Mouse (Mus musculus) CH12.LX (cell line): ENCODE results near the gene Dppa1. TPM values are rescaled to one million over a fixed set of nuclear protein-coding genes. Genes with fewer than 3 reads are reported as not detected.
A peak's percentile ranks its signal among the peaks of the same experiment; 100 is the strongest.

ENCODE experiments used
- DNase-seq: peaks from one replicate; pipeline ENCODE4 v3.0.0-alpha.2; 2013; ENCODE audit errors: extremely low read depth
- H3K27ac ChIP-seq: 2 replicates; pipeline ENCODE4 v1.5.1; 2012; ENCODE audit warnings: low read depth, mild to moderate bottlenecking, control low read depth, moderate library complexity; ENCODE audit not compliant: insufficient read depth
- H3K27me3 ChIP-seq: replicated peaks from 2 replicates; pipeline ENCODE3; 2012; ENCODE audit warnings: inconsistent platforms
- H3K36me3 ChIP-seq, 2 experiments: replicated peaks in 1 of 2; 2 replicates each; pipeline versions ENCODE3 to v1.6.1; 2012; ENCODE audit warnings: inconsistent platforms in 1 of 2, low read length in 1 of 2, mild to moderate bottlenecking in 1 of 2, mixed read lengths in 1 of 2, moderate library complexity in 1 of 2; ENCODE audit not compliant: control insufficient read depth in 1 of 2, insufficient read depth in 1 of 2
- H3K4me1 ChIP-seq, 2 experiments: 2 replicates each; pipeline ENCODE4 v1.6.1; 2012; ENCODE audit warnings: inconsistent platforms in 1 of 2, moderate library complexity in 1 of 2; ENCODE audit not compliant: insufficient read depth in 2 of 2, control insufficient read depth in 1 of 2
- H3K4me2 ChIP-seq: 2 replicates; pipeline ENCODE4 v1.6.1; 2012; ENCODE audit warnings: low read depth, mild to moderate bottlenecking, control low read depth; ENCODE audit not compliant: poor library complexity, insufficient read depth, severe bottlenecking
- H3K4me3 ChIP-seq, 3 experiments: fragments of 150-350 bp in 1 of 3; sonication (generic) in 1 of 3; replicated peaks in 1 of 3; 2 replicates each; pipeline versions ENCODE3 to v1.5.1; 2011 to 2012; ENCODE audit warnings: low read depth in 2 of 3, low read length in 2 of 3, mild to moderate bottlenecking in 2 of 3, moderate library complexity in 2 of 3, control low read depth in 1 of 3, improper control_type of control experiment in 1 of 3, inconsistent platforms in 1 of 3, mixed read lengths in 1 of 3; ENCODE audit not compliant: poor library complexity in 1 of 3
- H3K79me2 ChIP-seq: replicated peaks from 2 replicates; pipeline ENCODE4 v1.6.1; 2012; ENCODE audit warnings: mild to moderate bottlenecking, moderate library complexity; ENCODE audit not compliant: control insufficient read depth, poor library complexity, insufficient read depth, severe bottlenecking; ENCODE audit errors: extremely low read depth
- H3K9ac ChIP-seq: 2 replicates; pipeline ENCODE4 v1.6.1; 2012; ENCODE audit warnings: low read depth, mild to moderate bottlenecking, control low read depth, moderate library complexity; ENCODE audit not compliant: insufficient read depth
- H3K9me3 ChIP-seq: replicated peaks from 2 replicates; pipeline ENCODE3; 2012; ENCODE audit warnings: low read length, inconsistent platforms, mixed read lengths
- BHLHE40 ChIP-seq: IDR thresholded peaks from 2 replicates; pipeline ENCODE4 v1.6.1; 2011; ENCODE audit warnings: mild to moderate bottlenecking, low read depth, low read length, improper control_type of control experiment
- CHD1 ChIP-seq: IDR thresholded peaks from 2 replicates; pipeline ENCODE4 v1.6.1; 2012; ENCODE audit warnings: low read depth, low read length, improper control_type of control experiment, inconsistent platforms
- CTCF ChIP-seq, 2 experiments: IDR thresholded peaks in 1 of 2; conservative IDR thresholded peaks in 1 of 2; 2 replicates each; pipeline ENCODE4 v1.5.1; 2011 to 2012; ENCODE audit warnings: low read depth in 2 of 2, low read length in 2 of 2, improper control_type of control experiment in 1 of 2, inconsistent platforms in 1 of 2, mild to moderate bottlenecking in 1 of 2, moderate library complexity in 1 of 2
- EP300 ChIP-seq: IDR thresholded peaks from 2 replicates; pipeline ENCODE4 v1.6.1; 2011; ENCODE audit warnings: low read length, improper control_type of control experiment
- ETS1 ChIP-seq: conservative IDR thresholded peaks from 2 replicates; pipeline ENCODE4 v1.6.1; 2012; ENCODE audit warnings: low read depth, mild to moderate bottlenecking, inconsistent platforms, low read length, improper control_type of control experiment, moderate library complexity
- GABPA ChIP-seq: IDR thresholded peaks from 2 replicates; pipeline ENCODE4 v1.6.1; 2012; ENCODE audit warnings: low read depth, low read length, improper control_type of control experiment, inconsistent platforms; ENCODE audit not compliant: insufficient replicate concordance
- MAZ ChIP-seq: IDR thresholded peaks from 2 replicates; pipeline ENCODE4 v1.6.1; 2012; ENCODE audit warnings: low read depth, mild to moderate bottlenecking, inconsistent platforms, low read length, improper control_type of control experiment, moderate library complexity
- MEF2A ChIP-seq: IDR thresholded peaks from 2 replicates; pipeline ENCODE4 v1.6.1; 2014; ENCODE audit warnings: low read depth, mild to moderate bottlenecking, inconsistent platforms, low read length, improper control_type of control experiment, borderline replicate concordance
- NRF1 ChIP-seq: IDR thresholded peaks from 2 replicates; pipeline ENCODE4 v1.6.1; 2014; ENCODE audit warnings: low read depth, mild to moderate bottlenecking, inconsistent platforms, low read length, improper control_type of control experiment, moderate library complexity
- PAX5 ChIP-seq: IDR thresholded peaks from 2 replicates; pipeline ENCODE4 v1.6.1; 2012; ENCODE audit warnings: low read length, inconsistent platforms, mixed read lengths
- RAD21 ChIP-seq: IDR thresholded peaks from 2 replicates; pipeline ENCODE4 v1.6.1; 2011; ENCODE audit warnings: low read depth, mild to moderate bottlenecking, low read length, improper control_type of control experiment, moderate library complexity
- SIN3A ChIP-seq: IDR thresholded peaks from 2 replicates; pipeline ENCODE4 v1.6.1; 2012; ENCODE audit warnings: low read length, improper control_type of control experiment, inconsistent platforms
- SMC3 ChIP-seq: IDR thresholded peaks from 2 replicates; pipeline ENCODE4 v1.6.1; 2011; ENCODE audit warnings: low read depth, low read length, improper control_type of control experiment
- TCF12 ChIP-seq: IDR thresholded peaks from 2 replicates; pipeline ENCODE4 v1.6.1; 2014; ENCODE audit warnings: low read depth, mild to moderate bottlenecking, inconsistent platforms, low read length, improper control_type of control experiment
- ZKSCAN1 ChIP-seq: IDR thresholded peaks from 2 replicates; pipeline ENCODE4 v1.6.1; 2012; ENCODE audit warnings: low read depth, inconsistent platforms, low read length, improper control_type of control experiment, borderline replicate concordance
- ZNF384 ChIP-seq: IDR thresholded peaks from 2 replicates; pipeline ENCODE4 v1.6.1; 2012; ENCODE audit warnings: low read depth, low read length, improper control_type of control experiment, inconsistent platforms
- dilution Hi-C: fragments of 300-500 bp; cut with MboI; formaldehyde crosslinking; loops from 2 replicates; pipeline ENCODE4 v1.14.3; 2020; ENCODE audit warnings: low sequenced_read_pairs; ENCODE audit not compliant: extremely low pct_unique_long_range_greater_than_20kb, extremely low pct_ligation_motif_present
- in situ Hi-C: fragments of 300-500 bp; cut with MboI; formaldehyde crosslinking; loops from 3 replicates; pipeline ENCODE4 v1.14.3; 2019; ENCODE audit warnings: low sequenced_read_pairs, low pct_ligation_motif_present, low pct_unique_long_range_greater_than_20kb, mixed read lengths
- polyA plus RNA-seq: library from polyadenylated mRNA; unstranded; fragments of >175 nt; gene quantifications from 2 replicates; pipeline ENCODE4 v1.2.1, GENCODE M21; 2012; ENCODE audit warnings: low read depth; ENCODE audit not compliant: insufficient read length
- total RNA-seq, 2 experiments: library from RNA; depleted of rRNA; stranded (reverse); fragments of 300-350 nt in 1 of 2; fragments of >200 nt in 1 of 2; gene quantifications; 2 replicates each; pipeline ENCODE4 v1.2.3; 2012 to 2014

Gene Dppa1
- total and polyA plus RNA-seq, 3 experiments = not detected

GRCm38 (mm10) chr11:46667938-46668337 is 38.9 kb upstream of the Dppa1 start (continued):
- TF ChIP-seq ZNF384 = no peak; the same call in 1 of the 2 replicates
- TF ChIP-seq GABPA = no peak
- TF ChIP-seq RAD21 = no peak
- TF ChIP-seq NRF1 = no peak
- TF ChIP-seq MEF2A = peak; percentile 98
- TF ChIP-seq EP300 = peak; percentile 85

GRCm38 (mm10) chr11:46667105-46667504 is 38.0 kb upstream of the Dppa1 start:
- Histone ChIP-seq H3K27ac (no peak overlapping the region), H3K9me3 (no peaks in the 10 kb centered on the region), H3K79me2 (no peaks in the 10 kb centered on the region), H3K4me3 (no peak overlapping the region), H3K4me2 (no peak overlapping the region), H3K9ac (no peak overlapping the region), H3K36me3 (peaks cover 7 to 19% of the 10 kb centered on the region in 2 experiments), H3K27me3 (no peaks in the 10 kb centered on the region), H3K4me1 (peaks cover 21 to 59% of the 10 kb centered on the region in 2 experiments)
- DNase-seq = peak; percentile 45
- dilution Hi-C loops (no loop called here), in situ Hi-C loops (no loop called here)
- no peak for TF ChIP-seq CHD1
- peak; percentile 66 for TF ChIP-seq BHLHE40

DNA sequence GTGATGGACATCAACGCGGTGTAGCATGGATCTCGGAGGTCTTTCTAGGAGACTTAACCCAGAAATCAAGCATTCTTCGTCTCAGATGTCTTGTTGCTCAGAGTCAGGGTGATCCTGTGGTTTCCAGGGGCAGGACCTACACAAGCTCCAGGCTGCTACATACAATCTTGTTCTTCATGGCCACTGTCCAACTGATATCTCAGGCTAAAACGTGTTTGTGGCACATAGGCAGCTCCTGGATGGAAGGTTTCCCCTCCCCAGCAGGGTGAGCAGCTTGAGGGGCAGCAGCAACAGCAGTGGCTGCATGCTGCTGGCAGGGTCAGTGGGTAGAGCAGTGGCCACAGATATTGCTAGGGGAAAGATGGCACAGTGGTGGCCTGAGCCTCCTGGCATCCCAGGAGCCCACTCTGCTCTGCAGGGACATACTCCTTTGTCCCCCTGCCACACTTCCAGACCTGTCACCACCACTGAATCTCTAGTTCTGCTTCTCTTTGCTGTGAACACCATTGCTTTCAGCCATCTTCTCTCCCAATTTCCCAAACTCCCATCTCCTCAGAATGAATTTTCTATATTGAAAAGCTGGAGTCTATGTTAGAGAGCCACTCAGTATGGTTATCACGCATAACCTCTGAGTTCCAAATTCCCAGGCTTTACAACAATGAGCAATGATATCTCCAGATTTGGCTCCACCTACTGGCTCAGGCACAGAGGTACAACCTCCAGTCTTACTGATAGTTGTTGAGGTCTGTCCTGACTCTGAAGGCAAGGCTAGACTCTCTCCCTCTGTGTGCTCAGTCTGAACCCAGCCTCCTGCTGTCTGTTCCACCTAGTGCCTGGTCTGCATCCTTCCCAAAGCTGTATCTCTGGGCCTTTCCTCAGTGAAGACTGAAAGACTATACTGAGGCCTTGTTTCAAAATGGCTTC is 36.8 kb upstream of the Dppa1 start:
- H3K9me3 ChIP-seq = no peaks in the 10 kb centered on the region
- H3K27ac ChIP-seq = no peak overlapping the region
- H3K4me3 ChIP-seq = no peak overlapping the region
- TF ChIP-seq SMC3 = peak; percentile 36; the same call in 1 of the 2 replicates
- no peak for TF ChIP-seq ZKSCAN1
- peak in 1 of 2 experiments; percentile 63; a peak in 3 of 4 replicates for TF ChIP-seq CTCF (conservative IDR thresholded peaks at IDR 0.05 in 1 of 2, IDR thresholded peaks at IDR 0.05 in 1 of 2; ENCODE audit: low read depth in 2 of 2, low read length in 2 of 2)
- no peak for TF ChIP-seq ETS1
- TF ChIP-seq SIN3A = no peak
- no peak for TF ChIP-seq TCF12
- no peak for TF ChIP-seq MAZ
- TF ChIP-seq RAD21 = peak; percentile 39
- TF ChIP-seq PAX5 = no peak
- no peaks in the 10 kb centered on the region for H3K79me2 ChIP-seq
- in situ Hi-C loops = no loop called here
- no peak overlapping the region for H3K9ac ChIP-seq
- dilution Hi-C loops = no loop called here
- no peaks in the 10 kb centered on the region for H3K27me3 ChIP-seq
- peak; percentile 38 for DNase-seq
- H3K4me1 ChIP-seq = peaks cover 21 to 58% of the 10 kb centered on the region in 2 experiments
- H3K36me3 ChIP-seq = peaks cover 4 to 12% of the 10 kb centered on the region in 2 experiments
- no peak overlapping the region for H3K4me2 ChIP-seq
